In genomic region chr1:134103861-134104260, GRCm38 (mm10) we compare ENCODE assay signal across 9 mouse cellular contexts. TPM values are rescaled to one million over a fixed set of nuclear protein-coding genes. Genes with fewer than 3 reads are reported as not detected.
DNase-seq lines count a peak whose midpoint lies in the region; ATAC-seq and TF ChIP-seq lines count a peak whose summit lies in the region.
"Had no signal": no experiment of that assay in that cellular context is flagged by ENCODE, and none has a peak within 500 bp of the region (broad histone marks: within the 10 kb centered on the region; RNA-seq: fewer than 3 reads in every experiment).

No protein-coding gene starts in this region.

- H3K4me3 ChIP-seq in forebrain, embryonic 10.5 days = no peak overlapping the region
- H3K4me3 ChIP-seq in forebrain, embryonic 14.5 days (ENCODE audit: low read depth, low read length) = no peak overlapping the region
- no peak overlapping the region for H3K4me3 ChIP-seq in heart, embryonic 11.5 days (ENCODE audit: low read depth, low read length)
- H3K4me3 ChIP-seq in neural tube, embryonic 15.5 days (replicated peaks) = no peak overlapping the region
- no peak overlapping the region for H3K4me3 ChIP-seq in forebrain, postnatal 0 days (ENCODE audit: low read depth, low read length)

- no peak overlapping the region for H3K4me2 ChIP-seq in forebrain, embryonic 14.5 days (ENCODE audit: low read length)
- H3K4me2 ChIP-seq in heart, embryonic 11.5 days = no peak overlapping the region
- H3K4me2 ChIP-seq in neural tube, embryonic 15.5 days = no peak overlapping the region
- no peak overlapping the region for H3K4me2 ChIP-seq in forebrain, postnatal 0 days (ENCODE audit: low read depth)

- no peak for ATAC-seq in forebrain, embryonic 14.5 days
- no peak for ATAC-seq in heart, embryonic 11.5 days (replicated peaks; ENCODE audit: insufficient number of reproducible peaks, low FRiP score, low TSS enrichment)
- no peak for ATAC-seq in neural tube, embryonic 15.5 days (ENCODE audit: low FRiP score)
- no peak for ATAC-seq in forebrain, postnatal 0 days
- ATAC-seq: activated CD4-positive, CD25-positive, alpha-beta regulatory T cell, adult 4 months had no signal

- TF ChIP-seq CTCF in forebrain, postnatal 0 days (IDR thresholded peaks at IDR 0.05; ENCODE audit: low read depth) = no peak

- H3K27ac ChIP-seq in forebrain, embryonic 10.5 days = peak overlapping the region; percentile 62
- no peak overlapping the region; the same call in 1 of the 2 replicates for H3K27ac ChIP-seq in forebrain, embryonic 14.5 days (ENCODE audit: low read depth, low read length)
- peak overlapping the region; percentile 50 for H3K27ac ChIP-seq in heart, embryonic 11.5 days (ENCODE audit: low read depth, low read length)
- peak overlapping the region; percentile 37; the same call in 1 of the 2 replicates for H3K27ac ChIP-seq in neural tube, embryonic 15.5 days (replicated peaks)
- H3K27ac ChIP-seq in forebrain, postnatal 0 days (ENCODE audit: low read depth, low read length) = no peak overlapping the region

- WGBS in forebrain, embryonic 10.5 days = 82% methylated on average over 5 of the region's 5 CpGs
- WGBS in forebrain, embryonic 14.5 days = 71% methylated on average over 5 of the region's 5 CpGs
- 68% methylated on average over 5 of the region's 5 CpGs for WGBS in heart, embryonic 11.5 days (ENCODE audit: insufficient replicate concordance)
- 60% methylated on average over 5 of the region's 5 CpGs for WGBS in neural tube, embryonic 15.5 days
- 69% methylated on average over 5 of the region's 5 CpGs for WGBS in forebrain, postnatal 0 days

- no peaks in the 10 kb centered on the region for H3K9me3 ChIP-seq in forebrain, embryonic 10.5 days
- H3K9me3 ChIP-seq in forebrain, embryonic 14.5 days (replicated peaks; ENCODE audit: control insufficient read depth, low read length) = no peaks in the 10 kb centered on the region
- no peaks in the 10 kb centered on the region for H3K9me3 ChIP-seq in heart, embryonic 11.5 days (replicated peaks; ENCODE audit: control insufficient read depth, low read length)
- H3K9me3 ChIP-seq in neural tube, embryonic 15.5 days (replicated peaks) = no peaks in the 10 kb centered on the region
- no peaks in the 10 kb centered on the region for H3K9me3 ChIP-seq in forebrain, postnatal 0 days (ENCODE audit: low read length)

- H3K4me1 ChIP-seq in forebrain, embryonic 10.5 days = peaks cover 38% of the 10 kb centered on the region
- peaks cover 7% of the 10 kb centered on the region; the same call in 1 of the 2 replicates for H3K4me1 ChIP-seq in forebrain, embryonic 14.5 days (ENCODE audit: control insufficient read depth, insufficient read depth, low read length)
- H3K4me1 ChIP-seq in heart, embryonic 11.5 days (ENCODE audit: control insufficient read depth, insufficient read depth, low read length) = peaks cover 19% of the 10 kb centered on the region
- peaks cover 16% of the 10 kb centered on the region for H3K4me1 ChIP-seq in neural tube, embryonic 15.5 days
- peaks cover 3% of the 10 kb centered on the region; the same call in 1 of the 2 replicates for H3K4me1 ChIP-seq in forebrain, postnatal 0 days (ENCODE audit: insufficient read depth)

- no peaks in the 10 kb centered on the region for H3K36me3 ChIP-seq in forebrain, embryonic 10.5 days (replicated peaks)
- H3K36me3 ChIP-seq in forebrain, embryonic 14.5 days (ENCODE audit: control insufficient read depth, insufficient read depth, low read length) = no peaks in the 10 kb centered on the region
- no peaks in the 10 kb centered on the region for H3K36me3 ChIP-seq in heart, embryonic 11.5 days (ENCODE audit: control insufficient read depth, insufficient read depth, low read length)
- H3K36me3 ChIP-seq in neural tube, embryonic 15.5 days = no peaks in the 10 kb centered on the region
- H3K36me3 ChIP-seq in forebrain, postnatal 0 days (ENCODE audit: insufficient read depth) = no peaks in the 10 kb centered on the region

- H3K9ac ChIP-seq in forebrain, embryonic 14.5 days (ENCODE audit: low read length) = no peak overlapping the region
- no peak overlapping the region for H3K9ac ChIP-seq in heart, embryonic 11.5 days (ENCODE audit: low read depth, low read length)
- H3K9ac ChIP-seq in neural tube, embryonic 15.5 days (replicated peaks) = no peak overlapping the region
- no peak overlapping the region for H3K9ac ChIP-seq in forebrain, postnatal 0 days

- no peak for DNase-seq in forebrain, embryonic 10.5 days (ENCODE audit: extremely low spot score, low spot score)
- DNase-seq in forebrain, embryonic 14.5 days (ENCODE audit: low spot score) = no peak
- DNase-seq in lung, postnatal 10 days = peak; percentile 74
- DNase-seq in lung, postnatal 36 days = no peak
- no peak for DNase-seq in forebrain, postnatal 0 days
- no peak for DNase-seq in testis, postnatal 10 days (ENCODE audit: low spot score)

- no peaks in the 10 kb centered on the region for H3K27me3 ChIP-seq in forebrain, embryonic 10.5 days (ENCODE audit: poor library complexity, severe bottlenecking)
- H3K27me3 ChIP-seq in forebrain, embryonic 14.5 days (replicated peaks; ENCODE audit: control insufficient read depth, insufficient read depth, low read length) = no peaks in the 10 kb centered on the region
- peaks cover 2% of the 10 kb centered on the region; the same call in 1 of the 2 replicates for H3K27me3 ChIP-seq in heart, embryonic 11.5 days (ENCODE audit: control insufficient read depth, insufficient read depth, low read length)
- no peaks in the 10 kb centered on the region for H3K27me3 ChIP-seq in neural tube, embryonic 15.5 days (replicated peaks)
- H3K27me3 ChIP-seq in forebrain, postnatal 0 days (ENCODE audit: insufficient read depth, low read length) = no peaks in the 10 kb centered on the region

RNA-seq across cellular contexts. Expression of gene Chit1, which starts 7.2 kb away (rescaled TPM):
- polyA plus RNA-seq in forebrain, embryonic 10.5 days (2016; fragmentation: Nextera tagmentation; extraction: Ambion mirVana) = not detected in 2 replicates
- polyA plus RNA-seq in forebrain, embryonic 14.5 days (2014; fragmentation: Nextera tagmentation; extraction: Ambion mirVana) = 0.13 TPM in 1 of 2 replicates, not detected in the other
- 1.7 and 1.9 TPM in 2 replicates for polyA plus RNA-seq in heart, embryonic 11.5 days (2014; fragmentation: Nextera tagmentation; extraction: Ambion mirVana)
- 0.87 and 0.89 TPM in 2 replicates for polyA plus RNA-seq in neural tube, embryonic 15.5 days (2015; fragmentation: Nextera tagmentation; extraction: Ambion mirVana)
- 0.19 and 0.46 TPM in 2 replicates for total RNA-seq in forebrain, postnatal 0 days (2014; rRNA removed)
- 0.30 and 0.41 TPM in 2 replicates for polyA plus RNA-seq in forebrain, postnatal 0 days (2015; fragmentation: Nextera tagmentation; extraction: Ambion mirVana)
- polyA plus RNA-seq: activated CD4-positive, CD25-positive, alpha-beta regulatory T cell, adult 4 months had no signal

RNA-seq across cellular contexts. Expression of gene Btg2, which starts 24.9 kb away (rescaled TPM):
- 64.6 and 68.6 TPM in 2 replicates for polyA plus RNA-seq in forebrain, embryonic 10.5 days (2016; fragmentation: Nextera tagmentation; extraction: Ambion mirVana)
- 67.3 and 82.6 TPM in 2 replicates for polyA plus RNA-seq in forebrain, embryonic 14.5 days (2014; fragmentation: Nextera tagmentation; extraction: Ambion mirVana)
- 31.7 and 35.6 TPM in 2 replicates for polyA plus RNA-seq in heart, embryonic 11.5 days (2014; fragmentation: Nextera tagmentation; extraction: Ambion mirVana)
- polyA plus RNA-seq in neural tube, embryonic 15.5 days (2015; fragmentation: Nextera tagmentation; extraction: Ambion mirVana) = 20.6 and 29.3 TPM in 2 replicates
- total RNA-seq in forebrain, postnatal 0 days (2014; rRNA removed) = 9.2 and 11.9 TPM in 2 replicates
- 10.1 and 12.0 TPM in 2 replicates for polyA plus RNA-seq in forebrain, postnatal 0 days (2015; fragmentation: Nextera tagmentation; extraction: Ambion mirVana)

Comparison
In these comparisons a context has a peak if more than half of its experiments do, and no peak if none do; other contexts are left out.
1. H3K27ac ChIP-seq: peak in forebrain, embryonic 10.5 days (single experiment), heart, embryonic 11.5 days (single experiment) and neural tube, embryonic 15.5 days (single experiment); none in forebrain, embryonic 14.5 days (single experiment) and forebrain, postnatal 0 days (single experiment).